Mouse (Mus musculus) layer of hippocampus, adult 9-11 months (tissue): ENCODE data around the gene Git2.

Experiments
- DNase-seq: peaks from one replicate; pipeline ENCODE4 v3.0.0; 2022

Git2 gene

GRCm38 (mm10) chr5:114680676-114681285, 94.5 kb downstream of the Git2 start:
- DNase-seq, result no peak

GRCm38 (mm10) chr5:114679841-114680591, 95.3 kb downstream of the Git2 start:
- DNase-seq, result peak; percentile 80
